Mouse (Mus musculus): ENCODE measurements around the gene Hoxa3. TPM values are rescaled to one million over a fixed set of nuclear protein-coding genes. Genes with fewer than 3 reads are reported as not detected.

The Hoxa3 gene
- polyA plus RNA-seq, 1 experiment from 2014 or later = 2.8 TPM

DNA sequence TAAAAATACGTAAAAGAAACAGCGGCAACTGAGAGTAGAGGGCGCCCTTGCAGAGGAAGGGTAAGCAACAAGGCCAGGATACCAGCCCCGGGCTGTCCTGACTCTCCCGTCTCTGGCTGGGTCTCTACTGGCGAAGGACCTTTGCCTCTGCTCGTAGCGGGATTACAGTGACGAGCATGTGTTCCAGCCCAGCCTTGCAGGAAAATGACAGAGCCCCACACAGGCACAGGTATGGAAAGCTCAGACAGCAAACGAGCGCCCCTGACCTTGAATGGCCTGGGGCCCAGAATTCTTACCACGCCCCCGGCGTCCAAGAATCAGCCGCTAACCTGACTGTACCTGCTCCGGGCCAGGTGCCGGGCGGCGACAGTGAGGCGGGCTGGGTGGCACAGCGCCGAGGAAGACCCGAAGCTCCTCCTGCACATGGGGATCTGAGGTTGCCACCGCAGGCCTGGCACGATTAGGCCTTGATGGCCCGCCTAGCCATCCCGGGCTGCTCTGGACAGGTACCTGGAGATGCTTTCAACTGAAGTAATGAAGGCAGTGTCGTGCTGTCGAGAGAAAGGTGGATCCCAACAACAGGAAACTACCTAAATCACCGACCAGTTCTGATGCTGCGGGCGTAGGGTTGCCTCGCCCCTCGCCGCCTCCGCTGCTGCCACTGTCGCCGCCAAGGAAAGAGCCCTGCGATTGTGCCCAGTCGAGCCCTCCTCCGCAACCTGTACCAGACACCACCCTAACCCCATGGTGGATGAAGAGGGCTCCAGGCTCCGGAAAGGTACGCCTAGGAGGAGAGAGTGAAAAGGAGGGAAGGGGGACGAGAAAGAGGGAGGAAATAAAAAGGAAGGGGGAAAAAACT, 16.7 kb upstream of the Hoxa3 start:
- H3K4me2 ChIP-seq (ENCODE audit: low read depth, low read length) = no peak overlapping the region
- H3K27ac ChIP-seq (replicated peaks; ENCODE audit: low read depth, low read length) = no peak overlapping the region
- H3K9me3 ChIP-seq (ENCODE audit: control insufficient read depth, low read length) = no peaks in the 10 kb centered on the region
- H3K27me3 ChIP-seq (replicated peaks; ENCODE audit: control insufficient read depth, insufficient read depth, low read length) = peaks cover 98% of the 10 kb centered on the region
- no peaks in the 10 kb centered on the region for H3K4me1 ChIP-seq (ENCODE audit: control insufficient read depth, insufficient read depth, low read length)
- no peak overlapping the region for H3K9ac ChIP-seq (ENCODE audit: low read depth, low read length)
- under 1% methylated on average over 42 of the region's 44 CpGs for WGBS
- no peaks in the 10 kb centered on the region for H3K36me3 ChIP-seq (ENCODE audit: control insufficient read depth, insufficient read depth, low read length)
- DNase-seq (ENCODE audit: low spot score) = no peak
- no peak overlapping the region for H3K4me3 ChIP-seq (ENCODE audit: low read depth, low read length)
- ATAC-seq (ENCODE audit: low read depth) = no peak

- Histone ChIP-seq H3K27ac (replicated peaks; ENCODE audit: low read depth, low read length) (no peak overlapping the region), H3K4me3 (ENCODE audit: low read depth, low read length) (no peak overlapping the region), H3K4me2 (ENCODE audit: low read depth, low read length) (no peak overlapping the region), H3K9me3 (ENCODE audit: control insufficient read depth, low read length) (no peaks in the 10 kb centered on the region), H3K4me1 (ENCODE audit: control insufficient read depth, insufficient read depth, low read length) (no peaks in the 10 kb centered on the region), H3K36me3 (ENCODE audit: control insufficient read depth, insufficient read depth, low read length) (no peaks in the 10 kb centered on the region), H3K9ac (ENCODE audit: low read depth, low read length) (no peak overlapping the region), H3K27me3 (replicated peaks; ENCODE audit: control insufficient read depth, insufficient read depth, low read length) (peaks cover 98% of the 10 kb centered on the region)
- ATAC-seq (ENCODE audit: low read depth) = no peak
- WGBS = 2% methylated on average over 38 of the region's 38 CpGs
- no peak for DNase-seq (ENCODE audit: low spot score)
These were observed 15.6 kb upstream of the Hoxa3 start for GRCm38 (mm10) chr6:52228475-52229465.

DNA sequence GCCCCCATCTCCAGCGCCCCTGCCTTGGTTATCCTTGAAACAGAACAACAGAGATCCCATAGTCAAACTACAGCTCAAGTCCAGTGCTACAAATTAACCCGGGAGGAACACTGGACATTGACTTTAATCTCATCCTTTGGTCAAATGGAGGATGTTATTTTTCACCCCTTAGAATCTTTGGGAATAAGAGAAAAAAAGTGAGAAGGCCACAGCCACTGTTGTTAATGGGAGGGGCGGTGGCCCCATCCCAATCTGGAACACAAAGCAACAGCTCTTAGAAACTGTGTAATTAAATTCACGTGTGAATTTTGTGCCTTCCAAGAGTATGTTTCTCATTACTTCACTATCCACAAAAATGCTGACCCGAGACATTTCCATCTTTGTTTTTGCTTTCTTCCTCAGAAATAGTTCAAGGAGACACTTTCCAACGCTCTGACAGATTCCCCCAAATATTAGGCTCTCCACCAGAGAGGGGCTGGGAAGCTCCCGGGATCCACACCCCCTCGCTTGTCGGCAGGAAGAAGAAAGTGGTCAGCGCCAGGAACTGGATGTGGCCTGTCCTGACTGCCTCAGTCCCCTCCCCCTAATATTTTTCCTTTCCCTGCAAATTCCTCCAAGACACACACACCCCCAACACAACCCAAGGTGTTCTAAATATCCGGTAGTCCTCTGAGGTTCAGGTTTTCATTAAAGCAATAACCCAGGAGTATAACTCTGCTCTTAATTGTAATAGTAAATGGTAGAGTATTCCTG, 14.5 kb upstream of the Hoxa3 start:
- peaks cover 98% of the 10 kb centered on the region for H3K27me3 ChIP-seq (replicated peaks; ENCODE audit: control insufficient read depth, insufficient read depth, low read length)
- H3K9me3 ChIP-seq (ENCODE audit: control insufficient read depth, low read length) = no peaks in the 10 kb centered on the region
- no peak overlapping the region for H3K9ac ChIP-seq (ENCODE audit: low read depth, low read length)
- H3K4me1 ChIP-seq (ENCODE audit: control insufficient read depth, insufficient read depth, low read length) = no peaks in the 10 kb centered on the region
- no peak overlapping the region for H3K4me3 ChIP-seq (ENCODE audit: low read depth, low read length)
- DNase-seq (ENCODE audit: low spot score) (no peak), ATAC-seq (ENCODE audit: low read depth) (no peak)
- WGBS = 1% methylated on average over 11 of the region's 11 CpGs
- H3K4me2 ChIP-seq (ENCODE audit: low read depth, low read length) = no peak overlapping the region
- no peak overlapping the region for H3K27ac ChIP-seq (replicated peaks; ENCODE audit: low read depth, low read length)
- H3K36me3 ChIP-seq (ENCODE audit: control insufficient read depth, insufficient read depth, low read length) = no peaks in the 10 kb centered on the region

DNA sequence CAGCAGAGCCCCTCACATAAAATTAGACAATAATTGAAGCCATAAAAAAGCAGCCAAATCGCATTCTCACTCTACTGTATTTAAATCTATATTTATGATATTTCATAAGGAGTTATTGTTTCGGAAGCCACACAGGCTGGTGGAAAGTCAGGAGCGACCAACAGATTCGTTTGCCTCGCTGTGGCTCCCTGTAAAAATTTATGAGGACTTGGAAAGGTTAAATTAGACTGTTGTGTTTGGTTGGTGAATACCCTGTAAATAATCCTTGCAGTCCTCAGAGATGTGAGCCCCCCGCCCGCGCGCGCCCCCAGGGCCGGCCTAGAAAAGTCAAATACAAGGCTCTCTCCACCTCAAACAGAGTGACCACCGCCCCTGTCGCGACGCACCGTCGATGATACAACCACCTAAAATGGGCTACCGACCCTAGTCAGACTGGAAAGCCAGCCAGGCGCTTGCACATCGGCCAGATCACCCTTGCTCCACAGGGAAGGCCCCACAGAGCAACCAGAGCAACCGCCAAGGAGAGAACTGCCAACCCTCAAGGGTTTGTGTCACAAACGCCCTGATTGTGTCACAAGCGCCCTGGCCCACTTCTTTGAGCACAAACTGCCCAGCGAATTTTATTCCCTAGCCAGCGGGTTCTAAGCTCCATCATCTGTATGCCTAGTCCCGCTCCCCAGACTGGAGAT, 13.6 kb upstream of the Hoxa3 start:
- DNase-seq (ENCODE audit: low spot score) (no peak), ATAC-seq (ENCODE audit: low read depth) (no peak)
- Histone ChIP-seq H3K4me3 (ENCODE audit: low read depth, low read length) (no peak overlapping the region), H3K9ac (ENCODE audit: low read depth, low read length) (no peak overlapping the region), H3K9me3 (ENCODE audit: control insufficient read depth, low read length) (no peaks in the 10 kb centered on the region), H3K36me3 (ENCODE audit: control insufficient read depth, insufficient read depth, low read length) (no peaks in the 10 kb centered on the region), H3K4me2 (ENCODE audit: low read depth, low read length) (no peak overlapping the region), H3K27ac (replicated peaks; ENCODE audit: low read depth, low read length) (no peak overlapping the region), H3K4me1 (ENCODE audit: control insufficient read depth, insufficient read depth, low read length) (peaks cover 2% of the 10 kb centered on the region; the same call in 1 of the 2 replicates), H3K27me3 (replicated peaks; ENCODE audit: control insufficient read depth, insufficient read depth, low read length) (peaks cover 98% of the 10 kb centered on the region)
- 4% methylated on average over 25 of the region's 26 CpGs for WGBS

DNA sequence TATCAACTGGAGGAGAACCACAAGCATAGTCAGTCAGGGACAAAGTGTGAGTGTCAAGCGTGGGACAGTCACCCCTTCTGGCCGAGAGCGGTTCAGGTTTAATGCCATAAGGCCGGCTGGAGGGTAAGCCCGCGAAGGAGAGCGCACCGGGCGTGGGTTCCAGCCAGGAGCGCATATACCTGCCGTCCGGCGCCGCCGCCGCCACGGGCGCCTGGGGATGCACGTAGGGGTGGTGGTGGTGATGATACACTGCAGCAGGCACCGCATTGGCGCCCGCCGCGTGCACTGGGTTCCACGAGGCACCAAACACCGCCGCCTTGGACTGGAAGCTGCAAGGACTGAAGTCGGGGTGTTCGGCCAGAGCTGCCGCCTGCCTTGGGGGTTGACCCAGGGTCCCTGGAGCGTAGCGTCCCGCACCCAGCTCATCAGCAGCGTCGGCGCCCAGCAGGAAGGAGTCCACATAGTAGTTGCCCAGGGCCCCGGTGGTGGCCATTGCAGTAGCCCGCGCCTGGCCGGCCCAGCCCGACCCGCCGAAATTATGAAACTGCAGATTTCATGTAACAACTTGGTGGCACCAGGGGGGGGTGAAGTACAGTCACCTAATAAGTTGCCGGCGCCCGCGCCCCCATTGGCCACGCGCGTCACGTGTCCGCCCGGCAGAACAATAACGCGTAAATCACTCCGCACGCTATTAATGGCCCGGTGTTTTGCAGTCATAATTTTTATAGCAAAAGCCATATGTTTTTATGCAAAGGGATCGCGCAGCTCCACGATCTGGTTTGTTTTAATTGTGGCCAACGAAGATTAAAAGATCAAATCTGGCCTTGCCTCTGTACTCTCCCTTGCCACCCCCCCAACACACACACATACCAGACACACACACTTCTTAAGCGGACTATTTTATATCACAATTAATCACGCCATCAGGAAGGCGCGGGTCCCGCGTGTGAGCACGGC, 12.8 kb upstream of the Hoxa3 start:
- ATAC-seq (ENCODE audit: low read depth) (no peak), DNase-seq (ENCODE audit: low spot score) (no peak)
- Histone ChIP-seq H3K36me3 (ENCODE audit: control insufficient read depth, insufficient read depth, low read length) (no peaks in the 10 kb centered on the region), H3K4me1 (ENCODE audit: control insufficient read depth, insufficient read depth, low read length) (peaks cover 3% of the 10 kb centered on the region; the same call in 1 of the 2 replicates), H3K27me3 (replicated peaks; ENCODE audit: control insufficient read depth, insufficient read depth, low read length) (peaks cover 99% of the 10 kb centered on the region), H3K27ac (replicated peaks; ENCODE audit: low read depth, low read length) (no peak overlapping the region), H3K9me3 (ENCODE audit: control insufficient read depth, low read length) (no peaks in the 10 kb centered on the region), H3K4me2 (ENCODE audit: low read depth, low read length) (no peak overlapping the region), H3K9ac (ENCODE audit: low read depth, low read length) (no peak overlapping the region), H3K4me3 (ENCODE audit: low read depth, low read length) (peak overlapping the region; percentile 7; the same call in 1 of the 2 replicates)
- 3% methylated on average over 58 of the region's 69 CpGs for WGBS

DNA sequence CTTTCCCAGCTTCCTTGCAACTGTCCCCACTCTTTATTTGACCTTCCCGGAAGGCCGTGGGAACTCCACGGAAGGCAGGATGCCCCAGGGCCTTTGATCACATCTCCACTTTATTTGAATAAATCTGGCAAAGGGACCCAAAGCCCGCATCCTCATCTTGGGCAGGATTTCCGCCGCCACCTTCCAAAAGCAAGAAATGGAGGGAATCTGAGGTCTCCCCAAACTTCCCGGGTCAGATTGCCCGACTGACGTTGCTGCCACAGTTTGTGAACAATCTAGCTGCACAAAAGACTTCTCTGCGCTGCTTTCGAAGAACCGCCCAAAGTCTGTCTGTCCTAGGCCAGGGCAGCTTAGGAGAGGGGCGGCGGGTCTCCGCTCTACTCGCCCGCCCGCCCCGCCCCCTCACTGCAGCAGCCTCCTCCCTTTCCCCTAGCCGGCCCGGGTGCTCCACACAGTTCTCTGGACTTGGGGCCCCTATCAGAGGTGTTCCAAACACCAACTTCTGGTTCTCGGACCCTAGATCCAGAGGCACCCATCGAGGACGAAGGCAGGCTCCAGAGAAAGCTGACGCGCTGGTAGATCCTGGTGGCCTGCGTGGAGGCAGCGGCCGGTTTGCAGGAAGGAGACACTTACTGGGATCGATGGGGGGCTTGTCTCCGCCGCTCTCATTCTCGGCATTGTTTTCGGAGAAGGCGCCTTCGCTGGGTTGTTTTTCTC, 11.9 kb upstream of the Hoxa3 start:
- ATAC-seq (ENCODE audit: low read depth) (no peak), DNase-seq (ENCODE audit: low spot score) (no peak)
- 1% methylated on average over 34 of the region's 36 CpGs for WGBS
- no peak overlapping the region for H3K27ac ChIP-seq (replicated peaks; ENCODE audit: low read depth, low read length)
- no peak overlapping the region for H3K9ac ChIP-seq (ENCODE audit: low read depth, low read length)
- H3K4me2 ChIP-seq (ENCODE audit: low read depth, low read length) = no peak overlapping the region
- peaks cover 99% of the 10 kb centered on the region for H3K27me3 ChIP-seq (replicated peaks; ENCODE audit: control insufficient read depth, insufficient read depth, low read length)
- H3K36me3 ChIP-seq (ENCODE audit: control insufficient read depth, insufficient read depth, low read length) = no peaks in the 10 kb centered on the region
- no peak overlapping the region; the same call in 1 of the 2 replicates for H3K4me3 ChIP-seq (ENCODE audit: low read depth, low read length)
- H3K4me1 ChIP-seq (ENCODE audit: control insufficient read depth, insufficient read depth, low read length) = peaks cover 3% of the 10 kb centered on the region; the same call in 1 of the 2 replicates
- H3K9me3 ChIP-seq (ENCODE audit: control insufficient read depth, low read length) = no peaks in the 10 kb centered on the region
